Mouse (Mus musculus) heart, embryonic 10.5 days (tissue): ENCODE data around the gene Akna. TPM values are rescaled to one million over a fixed set of nuclear protein-coding genes. Genes with fewer than 3 reads are reported as not detected.

ENCODE experiments used
- DNase-seq: peaks from one replicate; pipeline ENCODE4 v3.0.0-alpha.2; 2017; ENCODE audit warnings: low spot score
- H3K27ac ChIP-seq: fragments of 300-500 bp; sonication (generic); 2 replicates; pipeline ENCODE4 v1.5.1; 2016; ENCODE audit warnings: mild to moderate bottlenecking
- H3K27me3 ChIP-seq: fragments of 300-500 bp; sonication (generic); 2 replicates; pipeline ENCODE4 v1.6.1; 2016; ENCODE audit warnings: mild to moderate bottlenecking; ENCODE audit not compliant: poor library complexity, insufficient read depth, severe bottlenecking
- H3K36me3 ChIP-seq: fragments of 300-500 bp; sonication (generic); 2 replicates; pipeline ENCODE4 v1.6.1; 2016; ENCODE audit warnings: mild to moderate bottlenecking, moderate library complexity
- H3K4me1 ChIP-seq: fragments of 300-500 bp; sonication (generic); 2 replicates; pipeline ENCODE4 v1.6.1; 2016; ENCODE audit warnings: mild to moderate bottlenecking
- H3K4me3 ChIP-seq: fragments of 300-500 bp; sonication (generic); 2 replicates; pipeline ENCODE4 v1.5.1; 2016; ENCODE audit warnings: mild to moderate bottlenecking, moderate library complexity
- H3K9me3 ChIP-seq: fragments of 300-500 bp; sonication (generic); 2 replicates; pipeline ENCODE4 v1.6.1; 2016; ENCODE audit warnings: mild to moderate bottlenecking, moderate library complexity
- WGBS: fragments of 180-500 bp; shearing (Covaris S2); methylation state at CpG from one replicate; pipeline ENCODE4 v1.1.7; 2016; 5-methylcytosine and 5-hydroxymethylcytosine counted together
- polyA plus RNA-seq: library from polyadenylated mRNA; unstranded; fragments of >200 nt; fragmentation: Nextera tagmentation; extraction: Ambion mirVana; gene quantifications from 2 replicates; pipeline ENCODE4 v1.2.1, GENCODE M21; 2016

The Akna gene
- 4.6 and 9.0 TPM in 2 replicates for polyA plus RNA-seq

- Histone ChIP-seq H3K9me3 (no peaks in the 10 kb centered on the region), H3K4me3 (peak within 1 kb of the TSS; percentile 45), H3K27ac (peak within 1 kb of the TSS; percentile 87), H3K4me1 (peaks cover 73% of the 10 kb centered on the region), H3K36me3 (no peaks in the 10 kb centered on the region), H3K27me3 (peaks cover 15% of the 10 kb centered on the region; the same call in 1 of the 2 replicates)
- peak; percentile 92 for DNase-seq
- WGBS = 9% methylated on average over 17 of the region's 17 CpGs
Measured at GRCm38 (mm10) chr4:63403040-63403959, at the start of gene Akna. Gene Akna, minus strand, starts transcription at chr4:63403354.

GRCm38 (mm10) chr4:63452555-63452954 lies 49.4 kb upstream of the Akna start:
- H3K27ac ChIP-seq = no peak overlapping the region
- no peak for DNase-seq
- peaks cover 13% of the 10 kb centered on the region; the same call in 1 of the 2 replicates for H3K36me3 ChIP-seq
- 77% methylated on average over 3 of the region's 3 CpGs for WGBS
- H3K4me1 ChIP-seq = peaks cover 22% of the 10 kb centered on the region
- no peaks in the 10 kb centered on the region for H3K27me3 ChIP-seq
- no peak overlapping the region for H3K4me3 ChIP-seq
- H3K9me3 ChIP-seq = no peaks in the 10 kb centered on the region

DNA sequence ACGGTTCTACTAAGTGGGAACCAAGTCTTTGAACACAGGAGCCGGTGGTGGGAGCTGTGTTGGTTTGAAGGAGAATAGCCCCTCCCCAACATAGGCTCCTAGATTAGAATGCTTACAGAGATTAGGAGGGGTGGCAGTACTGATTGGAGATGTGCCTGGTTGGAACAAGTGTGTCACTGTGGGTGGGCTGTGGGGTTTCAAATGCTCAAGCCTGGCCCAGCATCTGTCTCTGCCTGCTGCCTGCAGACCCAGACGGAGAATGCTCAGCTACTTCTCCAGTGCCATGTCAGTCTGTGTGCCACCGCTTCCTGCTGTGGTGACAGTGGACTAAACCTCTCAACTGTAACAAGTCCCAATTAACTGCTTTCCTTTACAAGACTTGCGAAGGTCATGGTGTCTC lies 47.4 kb upstream of the Akna start:
- Histone ChIP-seq H3K9me3 (peaks cover 4% of the 10 kb centered on the region; the same call in 1 of the 2 replicates), H3K36me3 (peaks cover 18% of the 10 kb centered on the region; the same call in 1 of the 2 replicates), H3K4me3 (no peak overlapping the region), H3K27ac (no peak overlapping the region), H3K27me3 (no peaks in the 10 kb centered on the region), H3K4me1 (peaks cover 20% of the 10 kb centered on the region)
- DNase-seq = no peak
- 81% methylated on average over 5 of the region's 5 CpGs for WGBS

DNA sequence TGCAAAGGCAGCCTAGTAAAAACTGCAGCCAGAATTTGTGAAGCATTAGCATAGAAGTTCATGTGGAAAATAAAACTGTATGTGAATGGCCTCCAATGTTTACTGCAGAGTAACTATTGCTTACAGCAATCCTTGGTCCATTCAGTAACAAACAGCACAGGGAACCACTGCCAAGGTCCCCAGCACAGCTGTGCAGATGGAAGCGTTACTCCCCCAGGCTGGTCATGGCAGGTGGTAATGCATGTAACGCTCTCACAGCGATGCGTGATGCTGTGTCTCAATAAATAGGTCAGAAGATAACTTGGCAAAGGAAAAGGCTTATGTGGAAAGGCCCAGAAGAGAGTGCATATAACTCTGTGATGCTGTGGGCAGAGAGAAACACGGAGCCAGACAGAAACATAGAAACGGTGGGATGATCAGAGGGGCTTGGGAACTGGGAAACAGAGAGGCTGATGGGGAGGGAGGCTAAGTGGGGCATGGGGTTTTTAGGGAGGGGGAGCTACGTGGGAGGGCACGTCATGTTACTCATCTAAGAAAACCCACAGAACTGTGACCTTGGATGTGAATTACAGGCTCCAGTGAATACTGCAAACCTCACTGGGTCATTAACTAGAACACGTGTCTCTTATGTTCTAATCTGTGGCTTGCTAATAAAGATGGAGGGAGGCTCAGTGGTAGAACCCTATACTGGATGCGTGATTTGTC lies 41.4 kb upstream of the Akna start:
- H3K4me3 ChIP-seq = no peak overlapping the region
- no peaks in the 10 kb centered on the region for H3K4me1 ChIP-seq
- H3K36me3 ChIP-seq = peaks cover 12% of the 10 kb centered on the region; the same call in 1 of the 2 replicates
- H3K27me3 ChIP-seq = no peaks in the 10 kb centered on the region
- no peak overlapping the region for H3K27ac ChIP-seq
- DNase-seq = no peak
- peaks cover 9% of the 10 kb centered on the region; the same call in 1 of the 2 replicates for H3K9me3 ChIP-seq
- WGBS = 88% methylated on average over 10 of the region's 10 CpGs

DNA sequence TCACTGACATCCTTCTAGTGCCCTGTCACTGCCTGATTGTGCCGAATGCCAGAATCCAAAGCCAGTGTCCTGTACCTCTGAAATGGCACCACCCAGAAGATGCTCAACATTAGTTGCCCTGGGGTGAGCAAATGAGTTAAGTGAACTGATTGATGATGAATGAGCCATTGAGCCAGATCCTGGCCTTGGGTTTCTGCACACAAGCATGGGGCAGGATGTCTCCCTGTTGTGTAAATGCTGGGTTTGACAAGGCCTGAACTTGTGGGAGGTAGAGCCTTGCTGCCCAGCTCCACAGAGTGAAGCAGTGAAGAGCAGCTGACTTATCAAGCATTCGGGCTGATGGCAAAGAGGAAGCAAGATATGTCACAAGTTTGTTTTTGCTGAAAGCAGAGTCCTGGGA lies 39.9 kb upstream of the Akna start:
- Histone ChIP-seq H3K36me3 (0 out of 2 replicates have a peak, but pooled peaks cover 5% of the 10 kb centered on the region), H3K4me3 (no peak overlapping the region), H3K27ac (no peak overlapping the region), H3K9me3 (peaks cover 12% of the 10 kb centered on the region; the same call in 1 of the 2 replicates), H3K27me3 (no peaks in the 10 kb centered on the region), H3K4me1 (peaks cover under 1% of the 10 kb centered on the region)
- no peak for DNase-seq
- WGBS = 79% methylated on average over 2 of the region's 2 CpGs

DNA sequence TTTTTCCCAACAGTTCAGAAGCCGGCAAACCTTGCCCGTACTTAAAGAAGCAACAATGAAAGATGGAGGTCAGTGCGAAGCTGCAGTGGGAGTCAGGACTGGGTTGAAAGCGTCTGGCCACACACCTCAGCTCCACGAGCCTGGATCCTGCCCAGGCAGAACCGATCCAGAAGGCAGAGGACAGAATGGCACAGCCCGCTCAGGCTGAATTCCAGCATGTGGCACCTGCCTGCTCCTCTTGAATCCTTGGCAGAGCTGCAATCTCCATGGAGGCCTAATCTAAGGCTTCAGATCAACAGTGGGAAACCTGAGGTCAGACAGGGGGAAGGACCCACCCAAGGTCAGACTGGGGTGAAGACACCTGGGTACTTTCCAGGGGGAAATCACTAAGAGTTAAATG lies 38.5 kb upstream of the Akna start:
- no peak overlapping the region for H3K27ac ChIP-seq
- DNase-seq = no peak
- whole genome bisulfite sequencing = 83% methylated on average over 7 of the region's 7 CpGs

GRCm38 (mm10) chr4:63440262-63440661 lies 37.1 kb upstream of the Akna start:
- Histone ChIP-seq H3K27me3 (no peaks in the 10 kb centered on the region), H3K9me3 (0 out of 2 replicates have a peak, but pooled peaks cover 8% of the 10 kb centered on the region), H3K36me3 (no peaks in the 10 kb centered on the region), H3K4me1 (peaks cover 25% of the 10 kb centered on the region), H3K27ac (no peak overlapping the region), H3K4me3 (no peak overlapping the region)
- no peak for DNase-seq
- WGBS = 73% methylated on average over 7 of the region's 7 CpGs

More for the DNA sequence above, 38.5 kb upstream of the Akna start:
- no peak overlapping the region for H3K4me3 ChIP-seq
- H3K9me3 ChIP-seq = peaks cover 12% of the 10 kb centered on the region; the same call in 1 of the 2 replicates
- no peaks in the 10 kb centered on the region for H3K27me3 ChIP-seq
- peaks cover 15% of the 10 kb centered on the region for H3K4me1 ChIP-seq
- H3K36me3 ChIP-seq = 0 out of 2 replicates have a peak, but pooled peaks cover 5% of the 10 kb centered on the region

GRCm38 (mm10) chr4:63437968-63438367 lies 34.8 kb upstream of the Akna start:
- no peak for DNase-seq
- WGBS = 78% methylated on average over 5 of the region's 5 CpGs
- H3K4me1 ChIP-seq = peaks cover 26% of the 10 kb centered on the region
- H3K27me3 ChIP-seq = no peaks in the 10 kb centered on the region
- H3K36me3 ChIP-seq = 0 out of 2 replicates have a peak, but pooled peaks cover 2% of the 10 kb centered on the region
- H3K27ac ChIP-seq = peak overlapping the region; percentile 42
- 0 out of 2 replicates have a peak overlapping the region, but pooled peaks have one; percentile 9 for H3K4me3 ChIP-seq
- H3K9me3 ChIP-seq = 0 out of 2 replicates have a peak, but pooled peaks cover 8% of the 10 kb centered on the region

GRCm38 (mm10) chr4:63437119-63437815 lies 34.1 kb upstream of the Akna start:
- Histone ChIP-seq H3K36me3 (0 out of 2 replicates have a peak, but pooled peaks cover 6% of the 10 kb centered on the region), H3K27me3 (no peaks in the 10 kb centered on the region), H3K4me3 (no peak overlapping the region), H3K27ac (peak overlapping the region; percentile 54; the same call in 1 of the 2 replicates), H3K9me3 (0 out of 2 replicates have a peak, but pooled peaks cover 3% of the 10 kb centered on the region), H3K4me1 (peaks cover 26% of the 10 kb centered on the region)
- DNase-seq = no peak
- WGBS = 53% methylated on average over 16 of the region's 16 CpGs

DNA sequence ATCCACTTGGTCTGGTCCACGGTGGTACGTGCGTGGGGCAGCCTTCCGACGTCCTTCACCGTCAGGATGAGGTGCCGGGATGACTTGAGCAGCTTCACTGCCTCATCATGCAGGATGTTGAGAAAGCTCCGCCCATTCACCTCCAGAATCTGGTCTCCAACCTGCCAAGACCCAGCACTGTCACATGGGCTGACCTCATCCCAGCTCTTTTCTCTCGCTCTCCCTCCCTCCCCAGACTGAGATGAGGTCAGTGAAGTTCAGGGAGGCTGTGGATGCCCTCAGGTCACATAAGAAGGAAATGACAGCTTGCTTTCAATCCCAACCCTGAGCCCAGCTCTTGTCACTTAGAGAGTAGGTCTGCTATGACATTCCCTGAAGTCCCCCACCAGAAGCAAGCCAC lies 32.2 kb upstream of the Akna start:
- no peak for DNase-seq
- Histone ChIP-seq H3K27ac (no peak overlapping the region), H3K27me3 (no peaks in the 10 kb centered on the region), H3K36me3 (peaks cover 11% of the 10 kb centered on the region; the same call in 1 of the 2 replicates), H3K9me3 (0 out of 2 replicates have a peak, but pooled peaks cover 3% of the 10 kb centered on the region), H3K4me1 (peaks cover 34% of the 10 kb centered on the region), H3K4me3 (no peak overlapping the region)
- 66% methylated on average over 9 of the region's 9 CpGs for WGBS

GRCm38 (mm10) chr4:63431098-63431497 lies 27.9 kb upstream of the Akna start:
- WGBS = 80% methylated on average over 5 of the region's 5 CpGs
- Histone ChIP-seq H3K4me3 (no peak overlapping the region), H3K27ac (no peak overlapping the region), H3K9me3 (no peaks in the 10 kb centered on the region), H3K27me3 (no peaks in the 10 kb centered on the region), H3K4me1 (peaks cover 28% of the 10 kb centered on the region; the same call in 1 of the 2 replicates), H3K36me3 (peaks cover 15% of the 10 kb centered on the region; the same call in 1 of the 2 replicates)
- no peak for DNase-seq

GRCm38 (mm10) chr4:63430357-63430756 lies 27.2 kb upstream of the Akna start:
- peak overlapping the region; percentile 42; the same call in 1 of the 2 replicates for H3K27ac ChIP-seq
- H3K36me3 ChIP-seq = peaks cover 15% of the 10 kb centered on the region; the same call in 1 of the 2 replicates
- DNase-seq = no peak
- H3K9me3 ChIP-seq = no peaks in the 10 kb centered on the region
- WGBS = 37% methylated on average over 3 of the region's 3 CpGs
- H3K4me1 ChIP-seq = peaks cover 23% of the 10 kb centered on the region; the same call in 1 of the 2 replicates
- H3K27me3 ChIP-seq = no peaks in the 10 kb centered on the region
- no peak overlapping the region for H3K4me3 ChIP-seq
